Mouse (Mus musculus) limb, embryonic 14.5 days (tissue): ENCODE data around the gene Elf5. TPM values are rescaled to one million over a fixed set of nuclear protein-coding genes. Genes with fewer than 3 reads are reported as not detected.

ENCODE experiments used
- ATAC-seq: fragments of 200-750 bp; cut with Nextera tagmentation; 2 replicates; pipeline ENCODE4 v1.8.0; 2017; ENCODE audit warnings: low read depth, moderate number of reproducible peaks, moderate TSS enrichment; ENCODE audit not compliant: low FRiP score
- DNase-seq: peaks from one replicate; pipeline ENCODE4 v3.0.0-alpha.2; 2015; ENCODE audit warnings: low spot score
- H3K27ac ChIP-seq: fragments of 300-500 bp; sonication (generic); replicated peaks from 2 replicates; pipeline ENCODE4 v1.5.1; 2014; ENCODE audit warnings: low read depth, mild to moderate bottlenecking, low read length, moderate library complexity, mixed read lengths
- H3K27me3 ChIP-seq: fragments of 300-500 bp; sonication (generic); 2 replicates; pipeline ENCODE4 v1.6.1; 2014; ENCODE audit warnings: low read length, mixed read lengths; ENCODE audit not compliant: control insufficient read depth, insufficient read depth
- H3K36me3 ChIP-seq: fragments of 300-500 bp; sonication (generic); 2 replicates; pipeline ENCODE4 v1.6.1; 2014; ENCODE audit warnings: mild to moderate bottlenecking, low read length, moderate library complexity, mixed read lengths; ENCODE audit not compliant: control insufficient read depth, insufficient read depth
- H3K4me1 ChIP-seq: fragments of 300-500 bp; sonication (generic); 2 replicates; pipeline ENCODE4 v1.6.1; 2014; ENCODE audit warnings: antibody characterized with exemption, low read length, mixed read lengths; ENCODE audit not compliant: control insufficient read depth, insufficient read depth
- H3K4me2 ChIP-seq: fragments of 300-500 bp; sonication (generic); replicated peaks from 2 replicates; pipeline ENCODE4 v1.6.1; 2014; ENCODE audit warnings: low read depth, mild to moderate bottlenecking, low read length, moderate library complexity; ENCODE audit not compliant: severe bottlenecking
- H3K4me3 ChIP-seq: fragments of 300-500 bp; sonication (generic); replicated peaks from 2 replicates; pipeline ENCODE4 v1.5.1; 2014; ENCODE audit warnings: low read length
- H3K9ac ChIP-seq: fragments of 300-500 bp; sonication (generic); 2 replicates; pipeline ENCODE4 v1.6.1; 2014; ENCODE audit warnings: mild to moderate bottlenecking, low read depth, low read length, moderate library complexity; ENCODE audit not compliant: severe bottlenecking
- H3K9me3 ChIP-seq: fragments of 300-500 bp; sonication (generic); 2 replicates; pipeline ENCODE4 v1.6.1; 2016; ENCODE audit warnings: low read length; ENCODE audit not compliant: control insufficient read depth
- POLR2A ChIP-seq: fragments of 200-500 bp; IDR thresholded peaks from 2 replicates; pipeline ENCODE4 v1.8.0; 2012; ENCODE audit warnings: inconsistent platforms, mild to moderate bottlenecking, moderate library complexity, borderline replicate concordance; ENCODE audit not compliant: insufficient read depth, insufficient read length; ENCODE audit errors: extremely low read depth
- WGBS: fragments of 180-500 bp; shearing (Covaris S2); extraction: QIAGEN DNeasy Blood & Tissue Kit; methylation state at CpG from one replicate; pipeline ENCODE4 v1.1.7; 2014; 5-methylcytosine and 5-hydroxymethylcytosine counted together
- polyA plus RNA-seq, 2 experiments: library from polyadenylated mRNA; depleted of rRNA in 1 of 2; stranded (reverse) in 1 of 2; unstranded in 1 of 2; fragments of >200 nt; fragmentation: Nextera tagmentation in 1 of 2; extraction: Ambion mirVana in 1 of 2; gene quantifications; 2 replicates each; pipeline versions ENCODE4 v1.2.1 to v1.2.3; 2012 to 2014

Gene Elf5
- polyA plus RNA-seq, 2 experiments: 0.41 to 2.0 TPM

DNA sequence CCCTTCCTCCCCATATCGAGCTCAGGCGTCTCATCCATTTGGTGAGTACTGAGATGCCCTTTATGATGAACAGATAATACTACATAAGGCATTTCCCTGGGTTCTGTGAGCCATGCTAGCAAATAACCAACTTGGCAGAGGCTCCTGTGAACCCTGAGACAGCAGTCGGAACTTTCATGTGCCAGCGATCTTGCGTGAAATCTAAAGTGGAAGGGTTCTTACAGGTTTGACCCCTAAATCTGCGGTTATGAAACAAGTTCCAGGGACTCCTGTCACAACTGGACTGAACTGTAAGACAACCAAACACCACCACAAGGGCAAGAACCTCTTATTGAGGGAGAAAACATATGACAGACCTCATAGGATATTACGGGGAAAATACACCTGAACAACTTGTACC lies 44.3 kb downstream of the Elf5 start:
- TF ChIP-seq POLR2A: no peak

GRCm38 (mm10) chr2:103456646-103457045 lies 45.2 kb downstream of the Elf5 start:
- peak; percentile 76 for DNase-seq
- 0 out of 2 replicates have a peak, but pooled peaks have one; percentile 21 for TF ChIP-seq POLR2A
- H3K4me1 ChIP-seq: peaks cover 6% of the 10 kb centered on the region
- H3K9ac ChIP-seq: no peak overlapping the region
- no peaks in the 10 kb centered on the region for H3K9me3 ChIP-seq
- peak; percentile 56; the same call in 1 of the 2 replicates for ATAC-seq
- no peaks in the 10 kb centered on the region for H3K27me3 ChIP-seq
- WGBS: 18% methylated on average over 10 of the region's 10 CpGs
- H3K36me3 ChIP-seq: peaks cover 66% of the 10 kb centered on the region
- no peak overlapping the region for H3K4me3 ChIP-seq
- no peak overlapping the region for H3K27ac ChIP-seq
- no peak overlapping the region for H3K4me2 ChIP-seq

More for the DNA sequence above, 44.3 kb downstream of the Elf5 start:
- Histone ChIP-seq H3K27me3 (no peaks in the 10 kb centered on the region), H3K4me2 (no peak overlapping the region), H3K9ac (no peak overlapping the region), H3K9me3 (no peaks in the 10 kb centered on the region), H3K36me3 (peaks cover 66% of the 10 kb centered on the region), H3K4me1 (no peaks in the 10 kb centered on the region), H3K27ac (no peak overlapping the region), H3K4me3 (no peak overlapping the region)
- ATAC-seq (no peak), DNase-seq (no peak)
- 98% methylated on average over 7 of the region's 7 CpGs for WGBS

DNA sequence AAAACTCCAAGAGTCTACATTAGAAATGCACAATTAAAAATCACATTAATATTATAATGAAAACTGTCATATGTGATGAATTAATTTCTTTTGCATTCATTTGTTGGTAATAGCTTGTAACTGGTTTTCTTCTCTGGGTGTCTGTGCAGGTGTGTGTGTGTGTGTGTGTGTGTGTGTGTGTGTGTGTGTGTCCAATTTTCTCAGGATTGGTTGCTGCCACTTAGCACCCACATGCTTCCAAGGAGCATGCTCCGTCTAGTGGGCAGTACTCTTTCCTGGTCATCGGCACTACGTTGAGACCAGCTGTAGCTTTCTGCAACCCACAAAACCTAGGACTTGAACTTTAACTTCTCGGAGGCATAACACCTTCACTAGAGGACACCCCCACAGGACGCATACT lies 45.6 kb downstream of the Elf5 start:
- DNase-seq (no peak), ATAC-seq (no peak)
- WGBS: 85% methylated on average over 5 of the region's 5 CpGs
- no peak overlapping the region for H3K27ac ChIP-seq
- no peak overlapping the region for H3K4me3 ChIP-seq
- no peaks in the 10 kb centered on the region for H3K27me3 ChIP-seq
- H3K9me3 ChIP-seq: no peaks in the 10 kb centered on the region
- TF ChIP-seq POLR2A: no peak
- H3K4me2 ChIP-seq: no peak overlapping the region
- no peak overlapping the region for H3K9ac ChIP-seq
- peaks cover 66% of the 10 kb centered on the region for H3K36me3 ChIP-seq
- H3K4me1 ChIP-seq: peaks cover 10% of the 10 kb centered on the region

DNA sequence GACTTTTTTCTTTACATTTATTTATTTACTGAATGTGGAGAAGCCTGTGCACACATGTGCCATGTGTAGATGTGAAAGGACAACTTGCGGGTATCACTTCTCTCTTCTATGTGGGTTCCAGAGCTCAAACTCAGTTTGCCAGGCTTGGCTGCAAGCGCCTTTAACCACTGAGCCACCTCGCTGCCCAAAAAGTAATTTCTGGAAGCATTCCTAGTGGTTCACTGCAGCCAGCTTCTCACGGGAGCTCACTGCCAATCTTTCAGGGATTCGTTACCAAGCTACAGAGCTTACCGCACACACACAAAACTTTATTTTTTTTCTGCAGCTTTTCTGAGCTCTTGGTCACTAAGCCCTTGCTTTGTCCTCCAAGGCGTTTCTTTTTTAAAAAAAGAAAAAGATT lies 46.1 kb downstream of the Elf5 start:
- Histone ChIP-seq H3K4me1 (peaks cover 12% of the 10 kb centered on the region), H3K4me3 (no peak overlapping the region), H3K4me2 (no peak overlapping the region), H3K9ac (no peak overlapping the region), H3K9me3 (no peaks in the 10 kb centered on the region), H3K27me3 (no peaks in the 10 kb centered on the region), H3K27ac (no peak overlapping the region), H3K36me3 (peaks cover 69% of the 10 kb centered on the region)
- 90% methylated on average over 7 of the region's 7 CpGs for WGBS
- DNase-seq (no peak), ATAC-seq (no peak)
- no peak for TF ChIP-seq POLR2A

DNA sequence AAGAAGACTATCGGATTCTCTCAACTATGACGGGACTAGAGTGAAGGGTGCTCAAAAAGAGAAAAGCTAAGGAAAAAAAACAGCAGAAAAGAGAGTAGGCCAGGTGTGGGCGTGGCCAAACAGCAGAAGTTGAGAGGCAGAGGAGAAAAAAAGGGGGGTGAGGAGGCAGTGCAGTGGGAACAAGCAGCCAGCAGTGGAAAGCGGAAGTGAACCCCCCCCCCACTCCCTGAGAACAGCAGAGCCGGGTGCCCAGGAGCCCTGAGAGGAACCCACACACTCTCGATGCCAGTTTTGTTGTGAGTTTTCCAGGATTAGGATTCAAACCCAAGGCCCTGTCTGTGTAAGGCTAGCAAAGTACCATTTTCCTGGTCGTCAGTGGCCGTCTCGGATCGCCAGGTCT lies 47.6 kb downstream of the Elf5 start:
- Histone ChIP-seq H3K27me3 (no peaks in the 10 kb centered on the region), H3K4me2 (no peak overlapping the region), H3K9me3 (no peaks in the 10 kb centered on the region), H3K4me1 (peaks cover 12% of the 10 kb centered on the region), H3K4me3 (no peak overlapping the region), H3K27ac (no peak overlapping the region), H3K36me3 (peaks cover 68% of the 10 kb centered on the region), H3K9ac (no peak overlapping the region)
- WGBS: 90% methylated on average over 10 of the region's 10 CpGs
- no peak for TF ChIP-seq POLR2A
- ATAC-seq: no peak
- DNase-seq: no peak

DNA sequence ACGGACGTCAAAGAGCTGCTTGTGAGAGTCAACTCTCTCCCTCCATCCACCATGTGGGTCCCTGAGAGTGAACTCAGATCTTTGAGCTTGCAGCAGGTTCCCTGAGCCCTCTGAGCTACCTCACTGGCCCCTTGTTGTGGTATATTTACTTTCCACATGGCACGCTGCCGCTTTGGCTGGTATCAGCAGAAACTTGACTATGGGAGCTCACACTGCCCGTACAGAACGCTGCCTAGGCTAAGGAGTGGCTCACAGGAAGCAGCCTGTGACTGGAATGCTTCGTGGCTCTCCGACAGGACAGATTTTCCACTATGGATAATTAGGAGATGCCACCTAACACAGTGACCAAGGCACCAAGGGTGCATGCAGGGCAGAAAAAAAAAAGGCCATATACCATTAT lies 49.7 kb downstream of the Elf5 start:
- peaks cover 12% of the 10 kb centered on the region for H3K4me1 ChIP-seq
- TF ChIP-seq POLR2A: no peak
- peaks cover 64% of the 10 kb centered on the region for H3K36me3 ChIP-seq
- no peaks in the 10 kb centered on the region for H3K27me3 ChIP-seq
- H3K9ac ChIP-seq: no peak overlapping the region
- 0 out of 2 replicates have a peak overlapping the region, but pooled peaks have one; percentile 7 for H3K4me2 ChIP-seq
- 38% methylated on average over 8 of the region's 8 CpGs for WGBS
- no peak overlapping the region for H3K4me3 ChIP-seq
- no peak for ATAC-seq
- no peak for DNase-seq
- H3K27ac ChIP-seq: peak overlapping the region; percentile 68
- no peaks in the 10 kb centered on the region for H3K9me3 ChIP-seq
